Mouse (Mus musculus): ENCODE measurements around the gene Ethe1. TPM values are rescaled to one million over a fixed set of nuclear protein-coding genes. Genes with fewer than 3 reads are reported as not detected.

Ethe1 gene
- polyA plus RNA-seq (2014; fragmentation: Nextera tagmentation; extraction: Ambion mirVana) = 25.5 and 25.6 TPM in 2 replicates

GRCm38 (mm10) chr7:24587330-24588105 is at the start of gene Ethe1, which contains the start of gene Zfp575:
Gene Ethe1 (plus strand): TSS chr7:24587543.
Gene Zfp575 (minus strand): TSS chr7:24587641.
- DNase-seq (ENCODE audit: low spot score) = peak; percentile 87
- Histone ChIP-seq H3K9me3 (ENCODE audit: control insufficient read depth, low read length) (no peaks in the 10 kb centered on the region), H3K27ac (replicated peaks; ENCODE audit: low read depth, low read length) (no peak within 1 kb of the TSS), H3K4me2 (ENCODE audit: low read depth, low read length) (peak within 1 kb of the TSS; percentile 63), H3K27me3 (replicated peaks; ENCODE audit: control insufficient read depth, insufficient read depth, low read length) (peaks cover 22% of the 10 kb centered on the region), H3K9ac (ENCODE audit: low read depth, low read length) (peak within 1 kb of the TSS; percentile 65), H3K4me3 (ENCODE audit: low read depth, low read length) (peak within 1 kb of the TSS; percentile 47), H3K4me1 (ENCODE audit: control insufficient read depth, insufficient read depth, low read length) (no peaks in the 10 kb centered on the region; the same call in 1 of the 2 replicates), H3K36me3 (ENCODE audit: control insufficient read depth, insufficient read depth, low read length) (no peaks in the 10 kb centered on the region)
- ATAC-seq (ENCODE audit: low read depth) = peak; percentile 89
- WGBS = 5% methylated on average over 30 of the region's 30 CpGs

- Histone ChIP-seq H3K9me3 (ENCODE audit: control insufficient read depth, low read length) (no peaks in the 10 kb centered on the region), H3K4me2 (ENCODE audit: low read depth, low read length) (no peak overlapping the region), H3K9ac (ENCODE audit: low read depth, low read length) (no peak overlapping the region), H3K36me3 (ENCODE audit: control insufficient read depth, insufficient read depth, low read length) (peaks cover 36% of the 10 kb centered on the region), H3K27ac (replicated peaks; ENCODE audit: low read depth, low read length) (no peak overlapping the region), H3K27me3 (replicated peaks; ENCODE audit: control insufficient read depth, insufficient read depth, low read length) (no peaks in the 10 kb centered on the region; the same call in 1 of the 2 replicates), H3K4me3 (ENCODE audit: low read depth, low read length) (no peak overlapping the region), H3K4me1 (ENCODE audit: control insufficient read depth, insufficient read depth, low read length) (0 out of 2 replicates have a peak, but pooled peaks cover under 1% of the 10 kb centered on the region)
- no peak for DNase-seq (ENCODE audit: low spot score)
- no peak for ATAC-seq (ENCODE audit: low read depth)
- 74% methylated on average over 5 of the region's 5 CpGs for WGBS
Measured at GRCm38 (mm10) chr7:24537591-24537990, 49.8 kb upstream of the Ethe1 start.

- no peaks in the 10 kb centered on the region for H3K9me3 ChIP-seq (ENCODE audit: control insufficient read depth, low read length)
- H3K9ac ChIP-seq (ENCODE audit: low read depth, low read length) = no peak overlapping the region
- H3K27ac ChIP-seq (replicated peaks; ENCODE audit: low read depth, low read length) = no peak overlapping the region
- no peak for ATAC-seq (ENCODE audit: low read depth)
- no peaks in the 10 kb centered on the region; the same call in 1 of the 2 replicates for H3K27me3 ChIP-seq (replicated peaks; ENCODE audit: control insufficient read depth, insufficient read depth, low read length)
- no peak for DNase-seq (ENCODE audit: low spot score)
- H3K4me2 ChIP-seq (ENCODE audit: low read depth, low read length) = no peak overlapping the region
- no peaks in the 10 kb centered on the region for H3K4me1 ChIP-seq (ENCODE audit: control insufficient read depth, insufficient read depth, low read length)
- H3K4me3 ChIP-seq (ENCODE audit: low read depth, low read length) = no peak overlapping the region
- peaks cover 34% of the 10 kb centered on the region for H3K36me3 ChIP-seq (ENCODE audit: control insufficient read depth, insufficient read depth, low read length)
- 46% methylated on average over 5 of the region's 5 CpGs for WGBS
Measured at GRCm38 (mm10) chr7:24538154-24538553, 49.2 kb upstream of the Ethe1 start.

GRCm38 (mm10) chr7:24538701-24539100 is 48.6 kb upstream of the Ethe1 start:
- Histone ChIP-seq H3K9me3 (ENCODE audit: control insufficient read depth, low read length) (no peaks in the 10 kb centered on the region), H3K4me2 (ENCODE audit: low read depth, low read length) (no peak overlapping the region), H3K27ac (replicated peaks; ENCODE audit: low read depth, low read length) (no peak overlapping the region), H3K27me3 (replicated peaks; ENCODE audit: control insufficient read depth, insufficient read depth, low read length) (no peaks in the 10 kb centered on the region), H3K4me1 (ENCODE audit: control insufficient read depth, insufficient read depth, low read length) (no peaks in the 10 kb centered on the region), H3K36me3 (ENCODE audit: control insufficient read depth, insufficient read depth, low read length) (peaks cover 28% of the 10 kb centered on the region), H3K4me3 (ENCODE audit: low read depth, low read length) (no peak overlapping the region), H3K9ac (ENCODE audit: low read depth, low read length) (no peak overlapping the region)
- ATAC-seq (ENCODE audit: low read depth) (no peak), DNase-seq (ENCODE audit: low spot score) (no peak)
- WGBS = 83% methylated on average over 5 of the region's 5 CpGs

- no peak overlapping the region for H3K9ac ChIP-seq (ENCODE audit: low read depth, low read length)
- DNase-seq (ENCODE audit: low spot score) (no peak), ATAC-seq (ENCODE audit: low read depth) (no peak)
- no peak overlapping the region for H3K4me3 ChIP-seq (ENCODE audit: low read depth, low read length)
- H3K4me2 ChIP-seq (ENCODE audit: low read depth, low read length) = no peak overlapping the region
- H3K27me3 ChIP-seq (replicated peaks; ENCODE audit: control insufficient read depth, insufficient read depth, low read length) = no peaks in the 10 kb centered on the region
- H3K27ac ChIP-seq (replicated peaks; ENCODE audit: low read depth, low read length) = no peak overlapping the region
- H3K4me1 ChIP-seq (ENCODE audit: control insufficient read depth, insufficient read depth, low read length) = no peaks in the 10 kb centered on the region
- peaks cover 18% of the 10 kb centered on the region for H3K36me3 ChIP-seq (ENCODE audit: control insufficient read depth, insufficient read depth, low read length)
- 91% methylated on average over 4 of the region's 4 CpGs for WGBS
- H3K9me3 ChIP-seq (ENCODE audit: control insufficient read depth, low read length) = no peaks in the 10 kb centered on the region; the same call in 1 of the 2 replicates
Measured at GRCm38 (mm10) chr7:24539686-24540085, 47.7 kb upstream of the Ethe1 start.

- H3K27me3 ChIP-seq (replicated peaks; ENCODE audit: control insufficient read depth, insufficient read depth, low read length) = no peaks in the 10 kb centered on the region
- H3K36me3 ChIP-seq (ENCODE audit: control insufficient read depth, insufficient read depth, low read length) = peaks cover 12% of the 10 kb centered on the region
- H3K4me1 ChIP-seq (ENCODE audit: control insufficient read depth, insufficient read depth, low read length) = peaks cover 8% of the 10 kb centered on the region; the same call in 1 of the 2 replicates
- WGBS = 83% methylated on average over 2 of the region's 2 CpGs
- no peak overlapping the region for H3K4me3 ChIP-seq (ENCODE audit: low read depth, low read length)
- no peak overlapping the region for H3K27ac ChIP-seq (replicated peaks; ENCODE audit: low read depth, low read length)
- DNase-seq (ENCODE audit: low spot score) = no peak
- no peaks in the 10 kb centered on the region; the same call in 1 of the 2 replicates for H3K9me3 ChIP-seq (ENCODE audit: control insufficient read depth, low read length)
- ATAC-seq (ENCODE audit: low read depth) = no peak
- no peak overlapping the region for H3K9ac ChIP-seq (ENCODE audit: low read depth, low read length)
- H3K4me2 ChIP-seq (ENCODE audit: low read depth, low read length) = no peak overlapping the region
Measured at GRCm38 (mm10) chr7:24544506-24544905, 42.8 kb upstream of the Ethe1 start.

- WGBS = 40% methylated on average over 13 of the region's 13 CpGs
Measured at GRCm38 (mm10) chr7:24546068-24546614, 41.2 kb upstream of the Ethe1 start, which contains the start of the genes Pinlyp and Xrcc1. Gene Pinlyp (minus strand): TSS chr7:24546118. Gene Xrcc1 (plus strand): TSS chr7:24546289.

GRCm38 (mm10) chr7:24546634-24547389 is 40.5 kb upstream of the Ethe1 start:
- H3K9me3 ChIP-seq (ENCODE audit: control insufficient read depth, low read length) = no peaks in the 10 kb centered on the region; the same call in 1 of the 2 replicates
- H3K9ac ChIP-seq (ENCODE audit: low read depth, low read length) = peak overlapping the region; percentile 88
- peaks cover 8% of the 10 kb centered on the region; the same call in 1 of the 2 replicates for H3K4me1 ChIP-seq (ENCODE audit: control insufficient read depth, insufficient read depth, low read length)
- ATAC-seq (ENCODE audit: low read depth) (peak; percentile 100), DNase-seq (ENCODE audit: low spot score) (peak; percentile 99)
- H3K4me2 ChIP-seq (ENCODE audit: low read depth, low read length) = peak overlapping the region; percentile 83
- H3K4me3 ChIP-seq (ENCODE audit: low read depth, low read length) = peak overlapping the region; percentile 85
- H3K27ac ChIP-seq (replicated peaks; ENCODE audit: low read depth, low read length) = peak overlapping the region; percentile 64
- H3K27me3 ChIP-seq (replicated peaks; ENCODE audit: control insufficient read depth, insufficient read depth, low read length) = no peaks in the 10 kb centered on the region
- H3K36me3 ChIP-seq (ENCODE audit: control insufficient read depth, insufficient read depth, low read length) = peaks cover 27% of the 10 kb centered on the region
- WGBS = under 1% methylated on average over 33 of the region's 57 CpGs

More at GRCm38 (mm10) chr7:24546068-24546614, 41.2 kb upstream of the Ethe1 start, which contains the start of the genes Pinlyp and Xrcc1:
- peak within 1 kb of the TSS; percentile 85 for H3K4me3 ChIP-seq (ENCODE audit: low read depth, low read length)
- H3K27me3 ChIP-seq (replicated peaks; ENCODE audit: control insufficient read depth, insufficient read depth, low read length) = no peaks in the 10 kb centered on the region
- H3K4me2 ChIP-seq (ENCODE audit: low read depth, low read length) = peak within 1 kb of the TSS; percentile 83
- H3K9me3 ChIP-seq (ENCODE audit: control insufficient read depth, low read length) = no peaks in the 10 kb centered on the region; the same call in 1 of the 2 replicates
- DNase-seq (ENCODE audit: low spot score) (no peak), ATAC-seq (ENCODE audit: low read depth) (no peak)
- peak within 1 kb of the TSS; percentile 88 for H3K9ac ChIP-seq (ENCODE audit: low read depth, low read length)
- H3K27ac ChIP-seq (replicated peaks; ENCODE audit: low read depth, low read length) = peak within 1 kb of the TSS; percentile 64
- peaks cover 8% of the 10 kb centered on the region; the same call in 1 of the 2 replicates for H3K4me1 ChIP-seq (ENCODE audit: control insufficient read depth, insufficient read depth, low read length)
- H3K36me3 ChIP-seq (ENCODE audit: control insufficient read depth, insufficient read depth, low read length) = peaks cover 23% of the 10 kb centered on the region

Measured in embryonic facial prominence, embryonic 14.5 days (tissue).